Mouse (Mus musculus) neural tube, embryonic 11.5 days (tissue): ENCODE measurements around the gene Ing1. TPM values are rescaled to one million over a fixed set of nuclear protein-coding genes. Genes with fewer than 3 reads are reported as not detected.

ENCODE experiments used
- ATAC-seq: fragments of 200-750 bp; cut with Nextera tagmentation; 2 replicates; pipeline ENCODE4 v1.8.0; 2017; ENCODE audit warnings: moderate number of reproducible peaks, mild to moderate bottlenecking, moderate TSS enrichment, moderate library complexity; ENCODE audit not compliant: insufficient read depth, low FRiP score, low TSS enrichment
- DNase-seq: peaks from one replicate; pipeline ENCODE4 v3.0.0-alpha.2; 2015; ENCODE audit warnings: low spot score
- H3K27ac ChIP-seq: fragments of 300-500 bp; sonication (generic); 2 replicates; pipeline ENCODE4 v1.5.1; 2014; ENCODE audit warnings: low read depth, mild to moderate bottlenecking, low read length
- H3K27me3 ChIP-seq: fragments of 300-500 bp; sonication (generic); 2 replicates; pipeline ENCODE4 v1.6.1; 2014; ENCODE audit warnings: mild to moderate bottlenecking, low read length, mixed read lengths; ENCODE audit not compliant: control insufficient read depth, insufficient read depth
- H3K36me3 ChIP-seq: fragments of 300-500 bp; sonication (generic); 2 replicates; pipeline ENCODE4 v1.6.1; 2014; ENCODE audit warnings: mild to moderate bottlenecking, low read length, moderate library complexity, mixed read lengths; ENCODE audit not compliant: control insufficient read depth, insufficient read depth
- H3K4me1 ChIP-seq: fragments of 300-500 bp; sonication (generic); 2 replicates; pipeline ENCODE4 v1.6.1; 2014; ENCODE audit warnings: low read length, mixed read lengths; ENCODE audit not compliant: control insufficient read depth, insufficient read depth
- H3K4me2 ChIP-seq: fragments of 300-500 bp; sonication (generic); 2 replicates; pipeline ENCODE4 v1.6.1; 2014; ENCODE audit warnings: low read depth, mild to moderate bottlenecking, moderate library complexity
- H3K4me3 ChIP-seq: fragments of 300-500 bp; sonication (generic); 2 replicates; pipeline ENCODE4 v1.5.1; 2014; ENCODE audit warnings: low read depth, low read length
- H3K9ac ChIP-seq: fragments of 300-500 bp; sonication (generic); 2 replicates; pipeline ENCODE4 v1.6.1; 2014; ENCODE audit warnings: mild to moderate bottlenecking, low read length
- H3K9me3 ChIP-seq: fragments of 300-500 bp; sonication (generic); 2 replicates; pipeline ENCODE4 v1.6.1; 2016; ENCODE audit warnings: low read length; ENCODE audit not compliant: control insufficient read depth
- WGBS: fragments of 180-500 bp; shearing (Covaris S2); extraction: QIAGEN DNeasy Blood & Tissue Kit; methylation state at CpG from one replicate; pipeline ENCODE4 v1.1.7; 2014; 5-methylcytosine and 5-hydroxymethylcytosine counted together
- polyA plus RNA-seq: library from polyadenylated mRNA; unstranded; fragments of >200 nt; fragmentation: Nextera tagmentation; extraction: Ambion mirVana; gene quantifications from 2 replicates; pipeline ENCODE4 v1.2.1, GENCODE M21; 2014

The Ing1 gene
- polyA plus RNA-seq, 1 experiment from 2014 or later = 47.7 TPM

DNA sequence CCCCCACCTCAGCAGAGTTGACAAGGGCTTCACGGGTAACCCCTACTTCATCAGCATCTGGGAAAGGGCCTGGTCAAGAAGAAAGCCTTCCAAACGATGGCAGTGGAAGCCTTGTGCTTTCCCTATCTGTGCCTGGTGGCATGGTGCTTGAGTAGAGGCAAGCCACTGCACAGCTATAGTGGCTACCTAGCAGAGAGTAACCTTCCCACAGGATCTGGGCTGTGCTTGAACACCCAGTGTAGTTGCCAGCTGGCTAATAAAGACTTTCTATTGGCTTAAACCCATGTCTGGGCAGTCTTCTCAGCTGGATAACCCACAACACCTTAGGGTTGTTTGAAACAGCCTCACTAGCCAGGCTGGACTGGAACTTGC is 31.0 kb downstream of the Ing1 start:
- H3K27ac ChIP-seq = no peak overlapping the region
- H3K4me2 ChIP-seq = no peak overlapping the region
- 67% methylated on average over 2 of the region's 2 CpGs for WGBS
- H3K9ac ChIP-seq = no peak overlapping the region
- H3K9me3 ChIP-seq = no peaks in the 10 kb centered on the region
- H3K36me3 ChIP-seq = no peaks in the 10 kb centered on the region
- no peak overlapping the region for H3K4me3 ChIP-seq
- ATAC-seq (no peak), DNase-seq (no peak)
- H3K27me3 ChIP-seq = no peaks in the 10 kb centered on the region
- no peaks in the 10 kb centered on the region for H3K4me1 ChIP-seq

DNA sequence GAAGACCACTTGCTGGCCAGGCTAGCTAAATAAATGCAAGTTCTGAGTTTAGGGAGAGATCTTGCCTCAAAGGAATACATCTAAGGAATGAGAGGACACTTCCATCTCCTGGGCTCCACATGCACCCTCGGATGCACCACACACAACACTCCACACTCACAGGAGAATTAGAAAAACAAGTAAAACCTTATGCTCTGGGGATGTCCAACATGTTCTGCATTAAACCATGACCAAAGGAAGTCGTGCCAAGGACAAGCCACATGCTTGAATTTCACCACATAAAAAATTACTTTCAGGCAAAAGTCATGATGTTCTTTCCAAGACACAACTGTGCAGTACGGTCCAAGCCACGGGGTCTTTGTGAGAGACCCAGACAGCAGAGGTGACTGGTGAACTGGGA is 36.5 kb downstream of the Ing1 start:
- Histone ChIP-seq H3K36me3 (no peaks in the 10 kb centered on the region), H3K4me1 (no peaks in the 10 kb centered on the region), H3K27me3 (no peaks in the 10 kb centered on the region), H3K4me3 (no peak overlapping the region), H3K9ac (no peak overlapping the region), H3K4me2 (no peak overlapping the region), H3K27ac (no peak overlapping the region), H3K9me3 (no peaks in the 10 kb centered on the region)
- ATAC-seq (no peak), DNase-seq (no peak)
- 80% methylated on average over 4 of the region's 4 CpGs for WGBS

DNA sequence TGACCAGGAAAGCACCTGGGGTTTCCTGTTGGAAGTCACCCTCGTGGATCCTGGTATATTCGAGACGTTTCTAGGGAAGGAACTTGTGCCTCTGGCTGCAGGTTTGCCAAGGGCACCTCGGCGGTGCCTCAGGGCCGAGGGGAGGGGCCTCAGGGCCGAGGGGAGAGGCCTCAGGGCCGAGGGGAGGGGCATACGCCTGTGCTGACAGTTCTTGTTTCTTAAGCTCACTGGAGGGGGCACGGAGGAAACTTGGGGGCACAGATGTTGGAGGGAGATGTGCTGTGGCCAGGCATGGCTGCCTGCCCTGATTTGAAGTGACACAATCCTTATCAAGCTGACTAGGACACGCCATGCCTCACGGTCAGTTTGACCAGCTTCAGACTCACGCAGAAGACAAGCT is 36.9 kb downstream of the Ing1 start:
- 47% methylated on average over 13 of the region's 13 CpGs for WGBS
- no peaks in the 10 kb centered on the region for H3K27me3 ChIP-seq
- no peak overlapping the region for H3K27ac ChIP-seq
- H3K4me2 ChIP-seq = no peak overlapping the region
- DNase-seq (no peak), ATAC-seq (no peak)
- H3K4me1 ChIP-seq = no peaks in the 10 kb centered on the region
- no peak overlapping the region for H3K4me3 ChIP-seq
- H3K36me3 ChIP-seq = no peaks in the 10 kb centered on the region
- H3K9ac ChIP-seq = no peak overlapping the region
- no peaks in the 10 kb centered on the region for H3K9me3 ChIP-seq

DNA sequence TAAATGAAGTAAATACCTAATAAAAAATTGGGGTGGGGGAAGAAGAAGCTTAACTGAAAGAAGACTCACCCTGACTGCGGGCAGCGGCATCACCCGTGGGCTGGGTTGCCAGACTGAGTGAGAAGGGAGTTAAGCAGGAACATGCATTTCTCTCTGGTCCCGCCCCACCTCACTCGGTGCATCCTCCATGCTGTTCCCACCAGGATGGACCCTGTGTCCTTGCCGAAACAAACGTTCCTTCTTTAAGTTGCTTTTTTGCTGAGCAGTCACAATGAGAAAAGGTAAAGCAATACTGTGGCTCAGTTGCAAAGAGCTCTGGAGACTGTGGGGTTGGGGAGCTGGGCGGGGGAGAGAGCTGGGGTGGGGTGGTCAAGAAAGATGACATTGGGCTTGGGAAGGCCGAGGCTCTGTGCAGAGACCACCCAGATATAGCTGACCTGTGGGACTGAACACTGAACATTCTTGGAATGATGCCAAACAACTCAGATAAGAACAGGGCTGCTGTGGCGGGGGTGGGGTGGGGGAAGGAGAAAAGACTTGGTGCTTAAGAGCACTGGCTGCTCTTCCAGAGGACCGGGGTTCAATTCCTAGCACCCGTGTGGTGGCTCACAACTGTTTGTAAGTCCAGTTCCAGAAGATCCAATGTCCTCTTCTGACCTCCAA is 38.0 kb downstream of the Ing1 start:
- no peak overlapping the region for H3K27ac ChIP-seq
- DNase-seq = no peak
- H3K4me2 ChIP-seq = no peak overlapping the region
- no peak overlapping the region for H3K4me3 ChIP-seq
- H3K27me3 ChIP-seq = no peaks in the 10 kb centered on the region
- ATAC-seq = no peak
- 79% methylated on average over 12 of the region's 12 CpGs for WGBS
- H3K9me3 ChIP-seq = no peaks in the 10 kb centered on the region
- H3K36me3 ChIP-seq = no peaks in the 10 kb centered on the region
- no peaks in the 10 kb centered on the region for H3K4me1 ChIP-seq
- H3K9ac ChIP-seq = no peak overlapping the region

DNA sequence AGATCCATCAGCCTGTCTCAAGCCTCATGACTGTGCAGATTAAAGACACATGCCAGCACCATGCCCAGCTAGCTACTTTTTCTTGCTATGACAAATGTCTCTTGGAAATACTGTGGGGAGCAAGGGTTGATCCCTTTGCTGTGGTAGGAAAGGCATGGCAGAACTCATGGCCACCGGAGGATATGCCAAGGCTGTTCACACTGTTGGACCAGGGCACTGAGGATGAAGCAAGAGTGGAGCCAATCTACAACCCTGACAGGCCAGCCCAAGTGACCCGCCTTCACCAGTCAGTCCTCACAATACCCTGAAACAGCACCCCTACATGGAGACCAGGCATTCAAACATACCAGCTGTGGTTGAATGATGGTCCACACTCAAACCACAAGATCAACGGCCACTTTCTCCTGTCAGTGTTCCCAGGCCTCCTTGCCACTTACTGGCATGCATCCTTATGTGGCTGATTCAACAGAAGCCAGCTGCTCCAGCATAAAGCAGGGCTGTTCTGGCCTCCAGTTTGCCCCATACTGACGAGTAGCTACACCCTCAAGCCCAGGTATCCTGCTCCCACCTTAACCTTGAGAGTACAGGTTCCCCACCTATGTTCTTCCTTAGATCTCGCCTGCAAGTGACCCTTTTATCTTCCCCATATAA is 45.1 kb downstream of the Ing1 start:
- Histone ChIP-seq H3K4me2 (no peak overlapping the region), H3K27me3 (no peaks in the 10 kb centered on the region), H3K4me1 (no peaks in the 10 kb centered on the region), H3K9ac (no peak overlapping the region), H3K4me3 (no peak overlapping the region), H3K27ac (no peak overlapping the region), H3K36me3 (no peaks in the 10 kb centered on the region), H3K9me3 (no peaks in the 10 kb centered on the region)
- 80% methylated on average over 5 of the region's 5 CpGs for WGBS
- DNase-seq (no peak), ATAC-seq (no peak)

DNA sequence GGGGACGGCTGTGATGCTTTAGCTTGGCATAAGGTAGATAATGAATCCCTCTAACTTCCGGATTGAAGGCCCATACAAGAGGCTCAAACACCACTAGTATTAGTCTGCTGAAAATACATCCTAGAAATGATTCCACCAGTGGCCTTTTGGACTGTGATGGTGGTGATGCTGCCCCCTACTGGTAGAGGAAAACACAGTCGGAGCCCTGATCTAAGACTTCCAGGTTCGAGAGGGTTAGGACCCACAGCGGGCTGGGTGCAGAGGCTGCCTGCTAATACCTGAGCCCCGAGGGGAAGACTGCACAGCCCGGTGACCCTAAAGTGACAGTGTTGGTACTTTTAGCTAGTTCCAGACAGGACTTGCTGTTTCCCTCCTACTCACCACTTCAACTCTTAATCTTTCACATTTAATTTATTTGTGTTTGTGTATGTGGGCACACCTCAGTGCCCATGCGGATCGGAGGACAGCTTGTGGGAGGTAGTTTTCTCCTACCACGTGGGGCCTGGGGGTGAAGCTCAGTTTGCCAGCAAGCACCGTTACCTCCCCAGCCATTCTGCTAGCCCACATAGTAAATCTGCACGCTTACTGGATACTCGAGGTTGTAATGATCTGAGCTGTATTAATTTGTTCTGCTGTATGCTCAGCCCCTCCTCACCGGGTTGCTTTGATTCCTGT is 46.8 kb downstream of the Ing1 start:
- H3K27me3 ChIP-seq = no peaks in the 10 kb centered on the region
- H3K36me3 ChIP-seq = no peaks in the 10 kb centered on the region
- 44% methylated on average over 14 of the region's 14 CpGs for WGBS
- H3K9me3 ChIP-seq = no peaks in the 10 kb centered on the region
- no peak overlapping the region for H3K4me2 ChIP-seq
- ATAC-seq (no peak), DNase-seq (peak; percentile 69)
- H3K4me1 ChIP-seq = no peaks in the 10 kb centered on the region
- no peak overlapping the region for H3K9ac ChIP-seq
- no peak overlapping the region for H3K27ac ChIP-seq
- H3K4me3 ChIP-seq = no peak overlapping the region

DNA sequence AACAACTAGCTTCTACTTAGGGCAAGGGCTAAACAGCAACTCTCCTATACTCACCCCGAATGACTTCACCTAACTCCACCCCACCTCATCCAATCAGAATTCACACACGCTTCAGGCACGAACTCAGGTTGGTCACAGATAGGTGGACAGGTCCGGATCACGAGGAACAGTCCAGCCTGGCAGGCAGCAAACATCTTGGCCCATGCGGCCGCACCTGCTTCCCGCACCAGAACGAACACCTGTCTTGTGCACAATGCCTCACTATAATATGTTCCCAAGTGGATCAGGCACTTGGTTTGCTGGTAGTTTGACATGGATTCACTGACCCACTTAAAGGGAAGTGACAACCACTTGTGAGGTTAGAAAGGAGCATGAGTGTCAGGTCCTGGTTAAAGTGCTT is 53.5 kb downstream of the Ing1 start:
- no peak for DNase-seq
- 97% methylated on average over 9 of the region's 9 CpGs for WGBS

More for the DNA sequence above, 53.5 kb downstream of the Ing1 start:
- H3K4me2 ChIP-seq = no peak overlapping the region
- H3K4me1 ChIP-seq = no peaks in the 10 kb centered on the region
- no peak overlapping the region for H3K4me3 ChIP-seq
- H3K27ac ChIP-seq = no peak overlapping the region
- ATAC-seq = no peak
- peaks cover 15% of the 10 kb centered on the region for H3K36me3 ChIP-seq
- H3K27me3 ChIP-seq = no peaks in the 10 kb centered on the region
- no peaks in the 10 kb centered on the region for H3K9me3 ChIP-seq
- H3K9ac ChIP-seq = no peak overlapping the region
